Mouse (Mus musculus): ENCODE measurements around the gene Macrod1. TPM values are rescaled to one million over a fixed set of nuclear protein-coding genes. Genes with fewer than 3 reads are reported as not detected.

The Macrod1 gene
- total RNA-seq, 2 experiments from 2014 or later = 12.2 to 13.2 TPM

DNA sequence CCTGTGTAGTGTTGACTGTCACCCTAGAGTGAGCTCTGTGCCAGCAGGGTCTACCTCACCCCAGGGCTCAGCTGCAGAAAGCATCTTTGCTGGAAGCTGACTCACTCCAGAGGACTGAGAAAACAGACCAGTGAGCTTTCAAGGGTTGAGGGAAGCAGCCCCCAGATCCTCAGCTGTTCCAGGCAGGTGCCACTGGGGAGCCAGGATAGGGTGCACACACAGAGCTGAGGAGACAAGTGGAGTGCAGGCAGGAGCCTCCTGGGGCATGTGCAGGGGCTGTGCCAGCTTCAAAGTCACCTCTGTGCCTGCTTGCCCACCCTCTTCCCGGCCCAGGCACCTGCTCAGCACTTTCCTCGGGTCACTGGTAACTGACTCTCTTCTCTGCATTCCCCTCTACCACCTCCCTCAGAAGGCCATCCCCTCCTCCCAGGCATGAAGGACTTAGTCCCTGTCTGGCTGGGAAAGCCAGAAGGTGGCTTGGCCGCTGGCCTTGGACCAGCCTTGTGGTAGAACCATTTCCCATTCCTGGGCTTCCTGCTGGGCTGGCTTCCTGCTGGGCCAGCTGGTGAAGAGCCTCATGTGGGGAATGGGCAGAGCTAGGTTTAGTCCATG is 122.3 kb downstream of the Macrod1 start:
- intact Hi-C loops (cut with DNase I) = no loop called here
- no peak for DNase-seq (ENCODE audit: low spot score in 2 of 2)

DNA sequence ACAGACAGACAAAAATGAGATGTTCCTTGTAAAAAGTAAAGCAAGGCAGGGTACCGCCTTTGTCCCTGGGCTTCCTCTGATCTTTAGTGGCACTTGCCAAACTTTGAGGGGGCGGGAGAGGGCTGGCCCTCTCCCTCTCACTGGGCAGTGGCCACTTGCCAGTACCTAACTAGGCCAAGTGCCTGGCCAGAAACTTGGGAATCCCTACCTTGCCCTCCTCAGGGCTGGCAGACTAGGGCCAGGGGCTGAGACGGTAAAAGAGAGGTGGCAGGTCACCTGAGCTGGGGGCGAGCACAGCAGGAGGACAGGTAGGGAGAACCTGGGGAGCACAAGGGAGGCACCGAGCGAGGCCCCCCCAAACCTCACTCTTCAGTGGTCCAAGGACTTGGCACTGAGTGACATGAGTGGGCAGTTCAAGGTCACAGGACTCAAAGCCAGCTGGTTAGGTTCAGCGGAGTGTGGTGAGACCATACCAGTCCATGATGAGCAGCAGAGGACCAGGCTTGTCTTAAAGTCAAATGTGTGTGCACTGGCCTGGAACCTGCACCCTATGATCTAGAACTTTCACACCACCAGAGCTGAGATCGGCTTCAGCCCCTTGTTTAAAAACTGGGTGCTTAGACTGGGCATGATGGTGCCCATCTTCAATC is 124.3 kb downstream of the Macrod1 start:
- DNase-seq (ENCODE audit: low spot score in 2 of 2) = no peak
- intact Hi-C loops (cut with DNase I) = no loop called here

DNA sequence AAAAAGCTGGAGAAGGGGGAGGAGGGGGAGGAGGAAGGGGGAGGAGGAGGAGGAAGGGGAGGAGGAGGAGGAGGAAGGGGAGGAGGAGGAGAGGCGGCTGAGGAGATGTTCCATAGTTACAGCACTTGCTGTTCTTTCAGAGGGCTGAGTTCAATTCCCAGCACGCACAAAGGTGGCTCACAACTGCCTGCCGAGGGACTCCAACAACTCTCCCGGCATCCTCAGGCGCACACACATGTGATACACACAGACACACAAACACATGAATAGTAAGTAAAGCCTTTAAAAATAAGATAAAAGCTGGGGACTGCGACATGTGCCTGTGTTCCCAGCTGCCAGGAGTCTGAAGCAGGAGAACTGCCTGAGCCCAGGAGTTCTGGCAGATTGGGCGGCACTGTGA is 124.9 kb downstream of the Macrod1 start:
- intact Hi-C loops (cut with DNase I) = no loop called here
- DNase-seq (ENCODE audit: low spot score in 2 of 2) = no peak

DNA sequence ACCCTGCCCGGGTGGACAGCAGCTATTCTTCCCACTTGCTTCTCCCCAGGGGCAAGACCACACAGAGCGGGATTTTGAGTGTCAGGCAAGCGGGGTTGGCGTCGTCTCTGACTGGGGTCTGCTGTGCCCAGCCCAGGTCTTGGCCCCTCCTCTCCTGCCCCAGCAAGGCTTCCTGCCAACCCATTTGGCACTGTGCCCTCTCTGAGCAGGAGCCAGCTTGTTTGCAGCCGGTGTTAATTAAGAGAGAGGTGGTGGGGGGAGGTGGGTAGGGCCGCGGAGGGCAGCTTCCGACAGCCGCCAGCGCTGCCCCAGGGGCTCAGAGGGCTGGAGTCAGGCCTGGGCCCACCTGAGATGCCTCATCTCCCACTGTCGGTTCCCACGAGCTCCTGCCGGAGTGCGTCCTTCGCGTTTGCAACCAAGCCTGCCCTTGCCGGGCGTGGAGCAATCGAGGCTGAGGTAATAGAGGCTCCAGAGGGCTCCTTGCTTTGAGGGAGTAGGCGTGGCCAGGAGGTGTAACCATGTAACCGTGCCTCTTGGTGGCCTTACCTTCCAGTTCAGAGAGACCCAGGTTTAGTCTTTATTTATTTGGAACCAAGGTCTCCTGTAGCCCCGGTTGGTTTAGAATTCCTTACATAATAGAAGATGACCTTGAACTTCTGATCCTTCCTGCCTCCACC is 125.8 kb downstream of the Macrod1 start:
- intact Hi-C loops (cut with DNase I) = no loop called here

DNA sequence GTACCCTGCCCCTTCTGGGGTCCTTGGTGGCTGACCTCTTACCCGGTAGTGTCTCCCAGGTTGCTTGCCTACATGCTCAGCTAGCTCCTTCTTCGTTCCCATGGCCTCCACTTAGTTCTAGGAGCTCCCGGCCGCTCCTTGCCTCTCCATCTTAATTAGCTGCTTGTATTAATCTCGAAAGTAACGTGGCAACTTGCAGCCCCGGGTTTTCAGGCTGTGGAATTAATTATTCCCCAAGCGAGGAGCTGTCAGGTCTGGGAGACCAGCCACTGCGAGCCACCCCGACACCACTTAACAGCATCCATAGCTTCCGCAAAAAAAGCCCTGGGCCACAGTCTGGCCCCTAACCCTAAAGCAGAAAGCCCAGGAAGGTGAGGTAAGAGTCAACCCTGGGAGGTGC is 126.8 kb downstream of the Macrod1 start:
- intact Hi-C loops (cut with DNase I) = no loop called here

More for the DNA sequence above, 125.8 kb downstream of the Macrod1 start:
- peak in 1 of 2 experiments; percentile 65 for DNase-seq (ENCODE audit: low spot score in 2 of 2)

DNA sequence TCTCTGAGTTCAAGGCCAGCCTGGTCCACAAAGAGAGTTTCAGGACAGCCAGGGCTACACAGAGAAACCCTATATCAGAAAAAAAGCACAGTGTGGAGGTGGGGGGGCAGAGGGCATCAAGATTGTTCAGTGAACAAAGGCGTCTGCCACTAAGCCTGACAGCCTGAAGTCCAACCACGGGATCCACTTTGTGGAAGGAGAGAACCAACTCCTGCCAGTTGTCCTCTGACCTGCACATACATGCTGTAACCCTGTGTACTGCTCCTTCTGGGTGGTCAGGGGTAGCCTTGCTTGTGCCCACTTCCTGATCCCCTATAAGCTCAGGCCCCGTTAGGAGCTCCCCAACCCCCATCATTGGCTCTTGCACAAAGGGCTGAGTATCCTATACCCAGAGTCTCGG is 128.4 kb downstream of the Macrod1 start:
- intact Hi-C loops (cut with DNase I) = no loop called here
- DNase-seq (ENCODE audit: low spot score in 2 of 2) = no peak

More for the DNA sequence above, 126.8 kb downstream of the Macrod1 start:
- no peak for DNase-seq (ENCODE audit: low spot score in 2 of 2)

DNA sequence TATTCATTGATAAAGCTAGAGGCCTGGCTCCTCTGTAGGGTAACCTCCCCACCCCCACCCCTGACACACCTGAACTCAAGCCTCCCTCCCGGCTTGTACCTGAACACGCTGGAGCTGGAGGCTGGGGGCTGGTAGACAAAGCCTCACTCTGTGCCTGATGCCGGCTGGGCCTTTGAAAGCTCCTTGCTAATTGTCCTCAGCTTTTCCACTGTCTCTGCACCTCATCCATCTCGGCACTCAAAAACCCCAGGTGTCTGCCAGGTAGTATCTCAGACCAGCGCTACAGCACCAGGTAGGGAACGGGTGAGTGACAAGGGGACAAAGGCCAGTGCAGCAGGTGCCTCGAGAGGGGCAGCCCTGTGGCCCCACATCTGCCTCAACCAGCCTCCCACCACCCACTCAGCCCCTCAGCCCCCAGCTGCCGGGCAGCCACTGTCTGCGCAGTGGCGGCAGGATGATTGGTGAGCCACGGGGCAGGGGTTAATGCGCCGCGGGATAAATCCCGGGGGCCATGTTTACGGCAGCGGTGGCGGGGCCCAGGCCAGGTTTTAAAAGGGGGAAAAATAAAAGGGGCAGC is 129.2 kb downstream of the Macrod1 start:
- intact Hi-C loops (cut with DNase I) = no loop called here
- no peak for DNase-seq (ENCODE audit: low spot score in 2 of 2)

DNA sequence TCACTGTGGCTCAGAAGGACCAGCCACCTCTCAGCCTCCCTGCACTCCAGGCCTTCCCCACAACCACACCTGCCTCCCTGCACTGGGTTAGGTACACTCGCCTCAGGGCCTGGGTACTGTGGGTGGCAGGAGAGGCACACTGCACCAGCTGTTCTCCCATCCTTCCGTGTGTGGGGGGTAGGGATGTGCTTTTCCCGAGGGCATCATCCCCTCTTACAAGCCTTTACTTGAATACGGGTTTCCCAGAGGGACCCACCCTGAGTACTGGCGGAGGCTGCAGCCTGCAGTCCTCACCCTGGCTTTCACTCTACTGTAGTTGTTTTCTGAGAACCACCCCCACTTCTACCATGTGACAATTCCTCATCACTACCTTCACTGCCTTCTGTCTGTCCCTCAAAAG is 130.5 kb downstream of the Macrod1 start:
- intact Hi-C loops (cut with DNase I) = no loop called here
- no peak for DNase-seq (ENCODE audit: low spot score in 2 of 2)

DNA sequence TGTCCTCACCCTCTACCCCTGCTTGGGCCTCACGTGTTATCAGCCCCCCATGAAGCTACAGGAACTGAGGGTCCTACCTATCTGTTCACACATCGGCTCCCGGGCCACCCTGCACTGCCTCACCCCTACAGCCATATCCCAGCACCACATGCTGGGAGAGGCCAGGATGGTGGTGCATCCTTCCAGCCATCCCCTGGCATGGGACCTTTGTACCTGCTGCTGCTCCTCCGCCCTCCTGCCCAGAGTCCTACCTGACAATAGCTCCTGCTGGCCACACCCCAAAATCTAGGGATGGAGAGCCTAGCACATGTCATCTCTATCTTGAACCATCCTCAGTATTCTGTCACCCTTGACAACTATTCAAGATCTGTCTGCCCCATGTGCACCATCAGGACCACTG is 132.4 kb downstream of the Macrod1 start:
- intact Hi-C loops (cut with DNase I) = no loop called here
- no peak for DNase-seq (ENCODE audit: low spot score in 2 of 2)

DNA sequence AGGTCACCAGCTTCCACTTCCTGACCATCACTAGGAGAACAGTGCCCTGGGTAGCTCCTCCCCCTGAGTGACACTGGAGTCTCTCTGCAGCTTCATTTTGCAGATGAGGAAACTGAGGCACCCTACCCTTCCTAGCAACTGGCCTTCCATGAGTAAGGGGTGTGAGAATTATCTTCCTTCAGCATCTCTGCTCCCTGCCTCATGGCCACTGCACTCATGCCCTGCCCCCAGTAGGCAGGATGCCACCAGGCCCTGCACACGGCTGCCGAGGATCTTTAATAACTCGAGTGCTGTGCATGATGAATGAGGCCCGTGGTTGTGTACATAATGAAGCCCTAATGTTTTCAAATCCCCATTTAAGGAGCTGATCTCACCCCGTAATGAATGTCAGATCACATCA is 134.4 kb downstream of the Macrod1 start:
- no peak for DNase-seq (ENCODE audit: low spot score in 2 of 2)
- intact Hi-C loops (cut with DNase I) = no loop called here

DNA sequence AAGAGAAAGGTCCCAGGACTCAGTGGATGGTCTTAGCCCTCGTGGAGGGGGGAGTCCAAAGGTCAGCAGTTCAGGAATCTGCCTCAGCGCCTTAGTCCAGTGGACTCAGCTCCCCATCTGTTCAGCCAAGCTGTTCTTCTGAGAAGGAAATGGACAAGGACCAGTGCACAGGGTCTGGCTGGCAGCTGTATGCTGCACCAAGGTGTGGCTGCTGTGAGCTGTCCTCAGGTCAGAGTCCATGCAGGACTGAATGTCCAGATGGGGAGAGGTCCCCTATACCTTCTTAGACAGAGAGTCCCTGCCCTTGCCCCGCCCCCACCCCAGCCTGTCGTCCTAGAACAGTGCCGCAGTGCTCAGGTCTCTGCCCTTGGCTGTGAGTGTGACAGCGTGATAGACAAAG is 135.0 kb downstream of the Macrod1 start:
- DNase-seq (ENCODE audit: low spot score in 2 of 2) = no peak
- intact Hi-C loops (cut with DNase I) = no loop called here

DNA sequence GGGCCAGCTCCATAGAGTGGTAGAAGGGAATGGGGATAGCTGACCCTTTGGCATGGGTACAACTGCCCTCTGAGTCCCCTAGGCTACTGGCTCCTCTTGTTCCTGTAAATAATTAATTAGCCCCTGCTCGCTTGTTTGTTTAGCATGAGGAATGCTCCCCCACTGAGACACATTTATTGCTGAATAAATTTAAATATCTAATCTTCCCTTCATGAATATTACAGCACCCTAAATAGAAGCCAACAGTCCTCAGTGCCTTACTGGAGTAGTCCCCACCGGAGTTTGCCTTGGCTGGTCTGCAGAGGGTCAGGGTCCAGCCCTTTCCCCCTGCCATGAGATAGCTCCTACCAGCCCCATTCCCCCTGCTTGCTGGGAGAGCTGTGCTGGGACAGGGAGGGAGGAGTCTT is 136.0 kb downstream of the Macrod1 start:
- intact Hi-C loops (cut with DNase I) = no loop called here
- DNase-seq (ENCODE audit: low spot score in 2 of 2) = no peak

DNA sequence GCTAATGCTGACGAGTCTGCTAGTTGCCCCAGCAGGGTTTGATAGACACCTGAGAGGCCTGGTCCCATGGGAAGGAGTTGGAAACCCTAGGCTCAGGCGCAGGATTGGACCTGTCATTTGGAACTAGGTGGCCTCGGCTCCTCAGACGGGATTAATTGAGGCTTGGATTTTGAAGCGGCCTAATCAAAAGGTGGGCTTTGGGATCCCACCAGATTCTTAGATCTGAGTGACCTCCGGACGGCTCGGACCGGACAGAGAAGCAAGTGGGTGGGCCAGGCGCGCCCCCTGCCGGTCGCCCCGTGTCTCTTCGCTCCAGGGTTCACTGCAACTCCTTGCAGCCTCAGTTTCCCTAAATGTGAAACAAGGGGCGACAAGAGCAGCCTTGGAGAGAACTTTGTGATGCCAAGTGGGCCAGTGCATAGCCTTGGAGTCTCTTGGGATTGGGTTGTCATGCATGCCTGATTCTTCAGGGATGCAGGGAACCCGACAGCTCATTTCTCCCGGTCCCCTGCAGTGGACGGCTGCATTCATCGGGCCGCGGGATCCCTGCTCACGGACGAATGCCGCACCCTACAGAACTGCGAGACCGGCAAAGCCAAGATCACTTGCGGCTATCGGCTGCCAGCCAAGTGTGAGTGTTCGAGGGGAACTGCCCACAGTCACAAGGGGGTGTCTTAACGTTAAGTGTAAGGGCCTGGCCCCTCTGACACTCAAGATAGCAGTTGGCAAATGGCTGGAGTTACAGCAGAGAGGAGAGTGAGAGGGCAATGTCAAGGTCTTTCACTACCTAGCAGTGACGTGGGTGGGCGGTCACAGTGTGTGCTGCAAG is 139.5 kb downstream of the Macrod1 start:
- intact Hi-C loops (cut with DNase I) = loop anchor here (1.0 kb wide), 1 partner anchor 128 kb away; no protein-coding TSS in a partner anchor
- peak; percentile 58 to 67 for DNase-seq (ENCODE audit: low spot score in 2 of 2)

DNA sequence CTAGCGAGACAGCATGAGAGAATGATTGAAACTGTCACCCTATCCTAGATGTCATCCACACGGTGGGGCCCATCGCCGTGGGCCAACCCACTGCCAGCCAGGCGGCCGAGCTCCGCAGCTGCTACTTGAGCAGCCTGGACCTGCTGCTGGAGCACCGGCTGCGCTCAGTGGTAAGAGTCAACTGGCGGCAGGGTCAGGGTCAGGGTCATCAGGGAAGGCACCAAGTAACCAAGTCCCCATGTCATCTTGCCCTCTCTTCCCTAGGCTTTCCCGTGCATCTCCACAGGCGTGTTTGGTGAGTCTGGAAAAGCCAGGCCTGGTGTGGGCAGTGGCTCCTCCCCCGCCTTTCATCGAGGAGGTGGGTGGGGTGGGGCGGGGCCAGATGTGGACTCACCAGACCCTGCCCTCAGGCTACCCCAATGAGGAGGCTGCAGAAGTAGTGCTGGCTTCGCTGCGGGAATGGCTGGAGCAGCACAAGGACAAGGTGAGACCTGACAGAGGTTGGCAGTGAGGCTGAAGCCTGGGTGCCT is 140.2 kb downstream of the Macrod1 start:
- no peak for DNase-seq (ENCODE audit: low spot score in 2 of 2)
- intact Hi-C loops (cut with DNase I) = loop anchor here (1.0 kb wide), 1 partner anchor 129 kb away; no protein-coding TSS in a partner anchor

DNA sequence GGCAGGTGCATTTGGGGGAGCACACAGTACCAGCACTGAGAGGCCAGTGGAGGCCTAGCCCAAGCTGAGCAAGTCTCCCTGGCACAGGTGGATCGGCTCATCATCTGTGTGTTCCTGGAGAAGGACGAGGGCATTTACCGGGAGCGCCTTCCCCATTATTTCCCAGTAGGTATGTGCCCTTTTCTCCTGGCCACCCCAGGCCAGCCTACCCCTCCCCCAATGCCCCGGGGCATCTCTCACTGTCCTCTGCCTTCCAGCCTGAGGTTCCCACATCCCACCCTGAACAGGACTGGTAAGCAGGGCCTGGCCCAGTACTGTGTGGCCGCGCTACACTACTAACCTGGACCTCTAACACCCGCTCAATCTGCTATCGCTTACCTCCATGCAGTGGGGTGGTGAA is 140.8 kb downstream of the Macrod1 start:
- intact Hi-C loops (cut with DNase I) = no loop called here
- no peak for DNase-seq (ENCODE audit: low spot score in 2 of 2)

DNA sequence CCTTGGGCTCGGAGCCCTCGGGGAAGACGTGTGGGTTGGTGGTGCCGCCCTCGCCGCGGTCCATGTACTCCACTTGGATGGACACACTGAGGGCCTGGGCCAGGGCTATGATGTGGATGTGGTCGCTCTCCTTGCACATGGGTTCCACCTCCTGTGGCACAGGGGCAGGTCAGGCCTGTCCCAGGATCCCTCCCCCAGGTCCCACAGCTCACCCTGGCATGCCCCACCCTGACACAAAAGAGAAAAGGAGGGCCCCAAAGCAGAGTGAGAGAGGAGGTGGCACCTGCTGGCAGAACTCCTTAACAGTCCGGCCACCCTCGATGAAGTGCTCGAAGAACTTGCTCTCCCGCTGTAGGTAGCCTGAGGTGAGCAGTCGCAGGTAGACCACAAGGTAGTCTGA is 142.5 kb downstream of the Macrod1 start:
- no peak for DNase-seq (ENCODE audit: low spot score in 2 of 2)
- intact Hi-C loops (cut with DNase I) = no loop called here

DNA sequence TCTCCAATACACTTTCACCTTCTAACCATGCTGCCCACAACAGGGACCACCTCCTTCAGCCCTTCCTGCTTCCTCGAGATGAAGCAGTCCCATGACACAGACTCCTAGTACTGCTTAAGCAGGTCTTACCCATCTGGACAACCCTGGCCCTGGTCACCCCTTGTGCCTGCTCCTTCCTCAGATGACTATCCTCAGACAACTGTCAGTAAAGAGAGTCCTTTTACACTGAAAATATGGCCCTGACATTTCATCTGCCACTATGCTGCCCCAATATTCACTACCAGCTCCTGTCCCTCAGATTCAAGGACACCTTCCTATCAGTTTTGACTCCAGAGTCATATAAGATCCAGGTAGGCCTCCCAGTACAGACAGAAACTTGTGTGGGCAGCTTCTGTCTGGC is 143.8 kb downstream of the Macrod1 start:
- no peak for DNase-seq (ENCODE audit: low spot score in 2 of 2)
- intact Hi-C loops (cut with DNase I) = no loop called here

DNA sequence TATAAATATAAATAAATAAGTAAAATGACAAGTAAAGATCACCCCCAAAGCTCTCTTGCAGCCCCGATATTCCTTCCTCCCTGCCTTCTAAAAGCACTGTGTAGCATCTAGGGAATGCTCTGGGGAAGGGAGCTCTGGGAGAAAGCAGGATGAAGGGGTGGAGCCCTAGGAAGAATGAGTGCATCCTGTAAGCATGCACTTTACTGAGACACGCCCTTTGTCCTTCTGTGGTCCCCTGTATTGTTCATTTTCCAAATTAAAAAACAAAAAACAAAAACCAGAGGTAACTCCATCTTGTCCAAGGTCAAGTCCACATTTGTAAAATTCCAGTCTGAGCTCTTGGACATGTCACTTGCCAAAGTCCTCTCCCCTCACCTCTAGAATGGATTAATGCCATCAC is 148.3 kb downstream of the Macrod1 start:
- intact Hi-C loops (cut with DNase I) = no loop called here
- DNase-seq (ENCODE audit: low spot score in 2 of 2) = no peak

DNA sequence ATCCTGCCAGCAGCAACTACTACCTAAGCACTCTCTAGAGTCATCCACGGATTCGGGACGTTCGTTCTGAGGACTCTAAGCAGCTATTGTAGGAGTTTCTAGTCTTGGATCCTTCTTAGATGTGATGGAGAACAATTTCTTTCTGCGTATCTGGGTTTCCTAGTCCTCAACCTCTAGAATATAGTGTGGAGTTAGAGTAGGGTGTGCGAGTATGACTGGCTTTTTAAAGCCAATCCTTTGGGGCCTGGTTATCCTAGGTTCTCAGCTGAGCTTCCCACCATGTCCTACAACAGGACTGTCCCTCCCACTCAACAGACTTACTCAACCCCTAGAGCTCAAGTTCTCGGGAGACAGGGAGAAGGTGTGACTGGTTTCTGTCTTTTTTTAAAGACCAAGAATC is 148.7 kb downstream of the Macrod1 start:
- intact Hi-C loops (cut with DNase I) = no loop called here
- DNase-seq (ENCODE audit: low spot score in 2 of 2) = no peak

Data from left cerebral cortex, postnatal 25 days (tissue).